Mouse (Mus musculus): ENCODE data around the gene D17Wsu92e. TPM values are rescaled to one million over a fixed set of nuclear protein-coding genes. Genes with fewer than 3 reads are reported as not detected.
A peak's percentile ranks its signal among the peaks of the same experiment; 100 is the strongest.

D17Wsu92e gene
- polyA plus RNA-seq, 1 experiment from 2014 or later = 20.3 TPM

- Histone ChIP-seq H3K4me2 (replicated peaks; ENCODE audit: low read depth, low read length) (no peak overlapping the region), H3K9me3 (ENCODE audit: low read length) (no peaks in the 10 kb centered on the region), H3K36me3 (ENCODE audit: insufficient read depth, low read length) (no peaks in the 10 kb centered on the region), H3K4me1 (ENCODE audit: insufficient read depth, low read depth, low read length) (no peaks in the 10 kb centered on the region), H3K9ac (replicated peaks; ENCODE audit: low read depth) (no peak overlapping the region), H3K27ac (ENCODE audit: low read length) (no peak overlapping the region), H3K4me3 (ENCODE audit: low read depth, low read length) (no peak overlapping the region), H3K27me3 (replicated peaks; ENCODE audit: insufficient read depth, low read length) (no peaks in the 10 kb centered on the region)
- WGBS = 27% methylated on average over 7 of the region's 7 CpGs
- DNase-seq (ENCODE audit: low spot score) (no peak), ATAC-seq (no peak)
- no peak for TF ChIP-seq EP300 (IDR thresholded peaks at IDR 0.05)
- no peak for TF ChIP-seq CTCF (IDR thresholded peaks at IDR 0.05)
Measured at GRCm38 (mm10) chr17:27726527-27726926, 93.9 kb downstream of the D17Wsu92e start.

- Histone ChIP-seq H3K4me1 (ENCODE audit: insufficient read depth, low read depth, low read length) (no peaks in the 10 kb centered on the region), H3K4me2 (replicated peaks; ENCODE audit: low read depth, low read length) (no peak overlapping the region), H3K27ac (ENCODE audit: low read length) (no peak overlapping the region)
Measured at GRCm38 (mm10) chr17:27725412-27725811, 95.0 kb downstream of the D17Wsu92e start.

GRCm38 (mm10) chr17:27725011-27725410 lies 95.4 kb downstream of the D17Wsu92e start:
- no peak overlapping the region for H3K4me2 ChIP-seq (replicated peaks; ENCODE audit: low read depth, low read length)
- no peak for ATAC-seq
- no peak overlapping the region for H3K27ac ChIP-seq (ENCODE audit: low read length)

More at GRCm38 (mm10) chr17:27725412-27725811, 95.0 kb downstream of the D17Wsu92e start:
- Histone ChIP-seq H3K9ac (replicated peaks; ENCODE audit: low read depth) (no peak overlapping the region), H3K27me3 (replicated peaks; ENCODE audit: insufficient read depth, low read length) (no peaks in the 10 kb centered on the region), H3K9me3 (ENCODE audit: low read length) (no peaks in the 10 kb centered on the region), H3K4me3 (ENCODE audit: low read depth, low read length) (no peak overlapping the region), H3K36me3 (ENCODE audit: insufficient read depth, low read length) (no peaks in the 10 kb centered on the region)
- DNase-seq (ENCODE audit: low spot score) (peak; percentile 32), ATAC-seq (peak; percentile 42; the same call in 1 of the 2 replicates)
- TF ChIP-seq CTCF (IDR thresholded peaks at IDR 0.05) (no peak), EP300 (IDR thresholded peaks at IDR 0.05) (no peak)
- 15% methylated on average over 10 of the region's 10 CpGs for WGBS

GRCm38 (mm10) chr17:27724327-27724726 lies 96.1 kb downstream of the D17Wsu92e start:
- Histone ChIP-seq H3K9me3 (ENCODE audit: low read length) (no peaks in the 10 kb centered on the region), H3K36me3 (ENCODE audit: insufficient read depth, low read length) (no peaks in the 10 kb centered on the region), H3K9ac (replicated peaks; ENCODE audit: low read depth) (no peak overlapping the region), H3K27ac (ENCODE audit: low read length) (no peak overlapping the region), H3K4me2 (replicated peaks; ENCODE audit: low read depth, low read length) (no peak overlapping the region), H3K4me3 (ENCODE audit: low read depth, low read length) (no peak overlapping the region), H3K27me3 (replicated peaks; ENCODE audit: insufficient read depth, low read length) (no peaks in the 10 kb centered on the region), H3K4me1 (ENCODE audit: insufficient read depth, low read depth, low read length) (no peaks in the 10 kb centered on the region)
- ATAC-seq (no peak), DNase-seq (ENCODE audit: low spot score) (no peak)
- TF ChIP-seq CTCF (IDR thresholded peaks at IDR 0.05) (no peak), EP300 (IDR thresholded peaks at IDR 0.05) (no peak)
- WGBS = 25% methylated on average over 3 of the region's 3 CpGs

More at GRCm38 (mm10) chr17:27725011-27725410, 95.4 kb downstream of the D17Wsu92e start:
- Histone ChIP-seq H3K36me3 (ENCODE audit: insufficient read depth, low read length) (no peaks in the 10 kb centered on the region), H3K9ac (replicated peaks; ENCODE audit: low read depth) (no peak overlapping the region), H3K9me3 (ENCODE audit: low read length) (no peaks in the 10 kb centered on the region), H3K4me3 (ENCODE audit: low read depth, low read length) (no peak overlapping the region), H3K27me3 (replicated peaks; ENCODE audit: insufficient read depth, low read length) (no peaks in the 10 kb centered on the region), H3K4me1 (ENCODE audit: insufficient read depth, low read depth, low read length) (no peaks in the 10 kb centered on the region)
- TF ChIP-seq CTCF (IDR thresholded peaks at IDR 0.05) = no peak
- no peak for TF ChIP-seq EP300 (IDR thresholded peaks at IDR 0.05)
- WGBS = 24% methylated on average over 10 of the region's 10 CpGs
- no peak for DNase-seq (ENCODE audit: low spot score)

GRCm38 (mm10) chr17:27721125-27721664 lies 99.3 kb downstream of the D17Wsu92e start:
- DNase-seq (ENCODE audit: low spot score) (no peak), ATAC-seq (no peak)
- H3K27me3 ChIP-seq (replicated peaks; ENCODE audit: insufficient read depth, low read length) = no peaks in the 10 kb centered on the region
- WGBS = 66% methylated on average over 9 of the region's 9 CpGs
- H3K36me3 ChIP-seq (ENCODE audit: insufficient read depth, low read length) = no peaks in the 10 kb centered on the region
- no peak overlapping the region for H3K9ac ChIP-seq (replicated peaks; ENCODE audit: low read depth)
- H3K9me3 ChIP-seq (ENCODE audit: low read length) = no peaks in the 10 kb centered on the region
- H3K4me1 ChIP-seq (ENCODE audit: insufficient read depth, low read depth, low read length) = no peaks in the 10 kb centered on the region
- no peak overlapping the region for H3K4me3 ChIP-seq (ENCODE audit: low read depth, low read length)
- H3K4me2 ChIP-seq (replicated peaks; ENCODE audit: low read depth, low read length) = no peak overlapping the region
- TF ChIP-seq CTCF (IDR thresholded peaks at IDR 0.05) (no peak), EP300 (IDR thresholded peaks at IDR 0.05) (no peak)
- H3K27ac ChIP-seq (ENCODE audit: low read length) = no peak overlapping the region

GRCm38 (mm10) chr17:27720326-27720725 lies 100.1 kb downstream of the D17Wsu92e start:
- 59% methylated on average over 9 of the region's 9 CpGs for WGBS

More at GRCm38 (mm10) chr17:27720326-27720725, 100.1 kb downstream of the D17Wsu92e start:
- Histone ChIP-seq H3K4me3 (ENCODE audit: low read depth, low read length) (no peak overlapping the region), H3K4me1 (ENCODE audit: insufficient read depth, low read depth, low read length) (no peaks in the 10 kb centered on the region), H3K27me3 (replicated peaks; ENCODE audit: insufficient read depth, low read length) (no peaks in the 10 kb centered on the region), H3K27ac (ENCODE audit: low read length) (no peak overlapping the region), H3K9ac (replicated peaks; ENCODE audit: low read depth) (no peak overlapping the region), H3K4me2 (replicated peaks; ENCODE audit: low read depth, low read length) (no peak overlapping the region), H3K36me3 (ENCODE audit: insufficient read depth, low read length) (no peaks in the 10 kb centered on the region), H3K9me3 (ENCODE audit: low read length) (no peaks in the 10 kb centered on the region)
- DNase-seq (ENCODE audit: low spot score) (no peak), ATAC-seq (no peak)
- TF ChIP-seq EP300 (IDR thresholded peaks at IDR 0.05) (no peak), CTCF (IDR thresholded peaks at IDR 0.05) (no peak)
